Mouse (Mus musculus) heart, embryonic 10.5 days (tissue): Measurements from ENCODE around the gene Hfe2. TPM values are rescaled to one million over a fixed set of nuclear protein-coding genes. Genes with fewer than 3 reads are reported as not detected.

Experiments used
- DNase-seq: peaks from one replicate; pipeline ENCODE4 v3.0.0-alpha.2; 2017; ENCODE audit warnings: low spot score
- H3K27ac ChIP-seq: fragments of 300-500 bp; sonication (generic); 2 replicates; pipeline ENCODE4 v1.5.1; 2016; ENCODE audit warnings: mild to moderate bottlenecking
- H3K27me3 ChIP-seq: fragments of 300-500 bp; sonication (generic); 2 replicates; pipeline ENCODE4 v1.6.1; 2016; ENCODE audit warnings: mild to moderate bottlenecking; ENCODE audit not compliant: poor library complexity, insufficient read depth, severe bottlenecking
- H3K36me3 ChIP-seq: fragments of 300-500 bp; sonication (generic); 2 replicates; pipeline ENCODE4 v1.6.1; 2016; ENCODE audit warnings: mild to moderate bottlenecking, moderate library complexity
- H3K4me1 ChIP-seq: fragments of 300-500 bp; sonication (generic); 2 replicates; pipeline ENCODE4 v1.6.1; 2016; ENCODE audit warnings: mild to moderate bottlenecking
- H3K4me3 ChIP-seq: fragments of 300-500 bp; sonication (generic); 2 replicates; pipeline ENCODE4 v1.5.1; 2016; ENCODE audit warnings: mild to moderate bottlenecking, moderate library complexity
- H3K9me3 ChIP-seq: fragments of 300-500 bp; sonication (generic); 2 replicates; pipeline ENCODE4 v1.6.1; 2016; ENCODE audit warnings: mild to moderate bottlenecking, moderate library complexity
- WGBS: fragments of 180-500 bp; shearing (Covaris S2); methylation state at CpG from one replicate; pipeline ENCODE4 v1.1.7; 2016; 5-methylcytosine and 5-hydroxymethylcytosine counted together
- polyA plus RNA-seq: library from polyadenylated mRNA; unstranded; fragments of >200 nt; fragmentation: Nextera tagmentation; extraction: Ambion mirVana; gene quantifications from 2 replicates; pipeline ENCODE4 v1.2.1, GENCODE M21; 2016

Hfe2 gene
- polyA plus RNA-seq, 1 experiment from 2014 or later: 5.5 TPM

DNA sequence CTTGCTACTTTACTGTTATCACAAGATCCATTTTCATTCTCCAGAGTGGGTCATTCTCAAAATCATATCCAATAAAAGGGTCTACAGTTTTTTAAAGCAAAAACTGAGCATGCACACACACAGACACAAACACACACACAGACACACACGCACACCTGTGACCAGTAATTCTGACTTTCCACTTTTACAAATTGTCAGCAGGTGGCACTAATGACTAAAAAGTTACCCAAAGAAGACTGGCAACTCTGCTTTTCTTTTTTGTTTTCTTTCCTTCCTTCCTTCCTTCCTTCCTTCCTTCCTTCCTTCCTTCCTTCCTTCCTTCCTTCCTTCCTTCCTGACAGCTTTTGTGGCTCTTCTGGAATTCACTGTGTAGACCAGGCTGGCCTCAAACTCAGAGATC, 20.6 kb downstream of the Hfe2 start:
- 42% methylated on average over 1 of the region's 1 CpGs for WGBS
- H3K4me3 ChIP-seq: no peak overlapping the region

DNA sequence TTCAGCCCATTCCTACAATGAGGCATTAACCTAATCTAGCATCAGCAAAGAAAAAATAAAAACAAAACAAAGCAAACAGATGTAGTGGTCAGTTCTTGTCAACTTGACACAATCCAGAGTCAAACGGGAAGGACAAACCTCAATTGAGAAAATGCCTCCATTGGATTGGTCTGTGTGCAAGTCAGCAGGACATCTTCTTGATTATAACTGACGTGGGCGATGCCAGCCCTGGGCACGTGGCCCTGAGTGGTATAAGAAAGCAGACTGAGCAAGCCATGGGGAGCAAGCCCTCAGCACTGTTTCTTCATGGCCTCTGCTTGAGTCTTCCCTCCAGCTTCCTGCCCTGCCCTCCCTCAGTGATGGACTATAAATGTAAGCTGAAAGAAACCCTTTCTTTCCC, 21.9 kb downstream of the Hfe2 start:
- Histone ChIP-seq H3K4me3 (no peak overlapping the region; the same call in 1 of the 2 replicates), H3K27ac (no peak overlapping the region)

More for the DNA sequence above, 20.6 kb downstream of the Hfe2 start:
- DNase-seq: no peak
- Histone ChIP-seq H3K4me1 (peaks cover 17% of the 10 kb centered on the region), H3K27me3 (0 out of 2 replicates have a peak, but pooled peaks cover 6% of the 10 kb centered on the region), H3K36me3 (no peaks in the 10 kb centered on the region), H3K9me3 (no peaks in the 10 kb centered on the region), H3K27ac (no peak overlapping the region)

DNA sequence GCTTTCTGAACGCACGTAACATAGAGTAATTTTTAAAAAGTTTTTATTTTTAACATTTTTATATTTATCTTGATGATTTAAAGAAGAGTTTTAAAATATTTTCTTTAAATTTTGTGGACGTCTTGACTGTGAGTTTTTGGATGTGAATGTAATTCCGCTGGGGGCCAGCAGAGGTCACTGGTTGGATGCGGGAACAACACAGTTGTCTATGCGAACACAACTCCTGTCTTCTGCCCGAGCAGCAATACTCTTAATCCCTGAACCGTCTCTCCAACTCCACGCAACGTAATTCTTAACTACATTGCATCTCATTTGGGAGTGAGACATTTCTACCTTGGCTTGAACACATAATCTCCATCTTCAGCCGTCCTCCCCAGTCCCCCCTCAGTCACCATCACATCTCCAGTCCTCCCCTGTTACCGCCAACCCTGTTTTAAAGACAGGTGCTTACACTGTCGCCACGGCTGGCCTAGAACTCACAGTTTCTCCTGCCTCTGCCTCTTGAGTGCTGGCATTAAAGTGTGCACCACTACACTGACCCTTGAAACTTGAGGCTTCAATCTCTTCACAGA, 22.5 kb downstream of the Hfe2 start:
- peaks cover 17% of the 10 kb centered on the region for H3K4me1 ChIP-seq
- H3K4me3 ChIP-seq: peak overlapping the region; percentile 39; the same call in 1 of the 2 replicates
- 10% methylated on average over 14 of the region's 14 CpGs for WGBS

More for the DNA sequence above, 21.9 kb downstream of the Hfe2 start:
- Histone ChIP-seq H3K9me3 (no peaks in the 10 kb centered on the region), H3K27me3 (0 out of 2 replicates have a peak, but pooled peaks cover 3% of the 10 kb centered on the region), H3K36me3 (no peaks in the 10 kb centered on the region), H3K4me1 (peaks cover 17% of the 10 kb centered on the region)
- DNase-seq: no peak
- WGBS: 46% methylated on average over 4 of the region's 4 CpGs

GRCm38 (mm10) chr3:96548824-96549223, 23.9 kb downstream of the Hfe2 start:
- Histone ChIP-seq H3K4me1 (peaks cover 17% of the 10 kb centered on the region), H3K4me3 (no peak overlapping the region), H3K36me3 (no peaks in the 10 kb centered on the region), H3K9me3 (no peaks in the 10 kb centered on the region), H3K27ac (peak overlapping the region; percentile 69), H3K27me3 (no peaks in the 10 kb centered on the region)
- 68% methylated on average over 7 of the region's 7 CpGs for WGBS
- no peak for DNase-seq

More for the DNA sequence above, 22.5 kb downstream of the Hfe2 start:
- no peak for DNase-seq
- no peaks in the 10 kb centered on the region for H3K36me3 ChIP-seq
- no peaks in the 10 kb centered on the region for H3K9me3 ChIP-seq
- peak overlapping the region; percentile 59; the same call in 1 of the 2 replicates for H3K27ac ChIP-seq
- no peaks in the 10 kb centered on the region for H3K27me3 ChIP-seq

- no peaks in the 10 kb centered on the region for H3K27me3 ChIP-seq
- WGBS: 72% methylated on average over 5 of the region's 5 CpGs
Measured at GRCm38 (mm10) chr3:96549346-96549745, 24.4 kb downstream of the Hfe2 start.

GRCm38 (mm10) chr3:96551203-96551602, 26.2 kb downstream of the Hfe2 start:
- WGBS: 18% methylated on average over 8 of the region's 8 CpGs
- no peak for DNase-seq
- no peaks in the 10 kb centered on the region for H3K36me3 ChIP-seq
- no peaks in the 10 kb centered on the region for H3K27me3 ChIP-seq
- peak overlapping the region; percentile 57 for H3K27ac ChIP-seq
- no peak overlapping the region for H3K4me3 ChIP-seq
- H3K9me3 ChIP-seq: no peaks in the 10 kb centered on the region
- peaks cover 30% of the 10 kb centered on the region for H3K4me1 ChIP-seq

More at GRCm38 (mm10) chr3:96549346-96549745, 24.4 kb downstream of the Hfe2 start:
- Histone ChIP-seq H3K36me3 (no peaks in the 10 kb centered on the region), H3K27ac (peak overlapping the region; percentile 69), H3K4me3 (no peak overlapping the region), H3K9me3 (no peaks in the 10 kb centered on the region), H3K4me1 (peaks cover 17% of the 10 kb centered on the region)
- no peak for DNase-seq

- H3K27ac ChIP-seq: no peak overlapping the region
- H3K36me3 ChIP-seq: no peaks in the 10 kb centered on the region
- 68% methylated on average over 7 of the region's 7 CpGs for WGBS
- H3K27me3 ChIP-seq: no peaks in the 10 kb centered on the region
- DNase-seq: no peak
- peaks cover 37% of the 10 kb centered on the region for H3K4me1 ChIP-seq
- H3K9me3 ChIP-seq: no peaks in the 10 kb centered on the region
- no peak overlapping the region for H3K4me3 ChIP-seq
Measured at GRCm38 (mm10) chr3:96551890-96552289, 26.9 kb downstream of the Hfe2 start.

- H3K4me3 ChIP-seq: no peak overlapping the region
- no peaks in the 10 kb centered on the region for H3K9me3 ChIP-seq
- H3K27me3 ChIP-seq: no peaks in the 10 kb centered on the region
- DNase-seq: no peak
- H3K4me1 ChIP-seq: peaks cover 32% of the 10 kb centered on the region
- H3K27ac ChIP-seq: 0 out of 2 replicates have a peak overlapping the region, but pooled peaks have one; percentile 36
- 65% methylated on average over 6 of the region's 6 CpGs for WGBS
- no peaks in the 10 kb centered on the region for H3K36me3 ChIP-seq
Measured at GRCm38 (mm10) chr3:96553601-96554000, 28.6 kb downstream of the Hfe2 start.

DNA sequence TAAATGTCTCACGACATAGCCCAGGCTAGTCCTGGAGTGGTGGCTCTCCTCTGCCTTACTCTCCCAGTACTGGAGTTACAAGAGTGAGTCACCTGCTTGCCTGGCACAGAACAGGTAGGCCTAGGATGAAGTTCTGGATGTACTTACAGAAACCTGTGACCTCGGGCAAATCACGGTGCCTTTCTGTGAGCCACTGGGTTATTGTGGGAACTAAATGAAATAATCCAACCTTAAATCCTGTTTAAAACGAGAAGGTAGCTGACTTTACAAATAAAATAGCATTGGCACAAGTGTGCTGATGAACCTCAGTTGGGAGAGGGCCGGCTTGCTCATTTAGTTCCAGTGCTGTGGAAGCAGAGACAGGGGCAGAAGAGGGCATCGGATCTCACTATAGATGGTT, 29.3 kb downstream of the Hfe2 start:
- Histone ChIP-seq H3K27ac (no peak overlapping the region), H3K9me3 (no peaks in the 10 kb centered on the region), H3K4me3 (no peak overlapping the region), H3K36me3 (peaks cover 5% of the 10 kb centered on the region), H3K27me3 (no peaks in the 10 kb centered on the region), H3K4me1 (peaks cover 32% of the 10 kb centered on the region)
- no peak for DNase-seq
- 81% methylated on average over 6 of the region's 6 CpGs for WGBS

- peak overlapping the region; percentile 92 for H3K27ac ChIP-seq
- 59% methylated on average over 12 of the region's 12 CpGs for WGBS
- H3K4me3 ChIP-seq: no peak overlapping the region; the same call in 1 of the 2 replicates
- peaks cover 14% of the 10 kb centered on the region for H3K36me3 ChIP-seq
- no peaks in the 10 kb centered on the region for H3K9me3 ChIP-seq
- DNase-seq: no peak
- no peaks in the 10 kb centered on the region for H3K27me3 ChIP-seq
- peaks cover 38% of the 10 kb centered on the region for H3K4me1 ChIP-seq
Measured at GRCm38 (mm10) chr3:96555041-96555596, 30.1 kb downstream of the Hfe2 start.

GRCm38 (mm10) chr3:96555999-96556614, 31.1 kb downstream of the Hfe2 start:
- peak overlapping the region; percentile 83 for H3K4me3 ChIP-seq
- no peak for DNase-seq
- H3K27ac ChIP-seq: peak overlapping the region; percentile 92
- peaks cover 24% of the 10 kb centered on the region for H3K36me3 ChIP-seq
- H3K27me3 ChIP-seq: no peaks in the 10 kb centered on the region
- 74% methylated on average over 15 of the region's 15 CpGs for WGBS
- H3K9me3 ChIP-seq: no peaks in the 10 kb centered on the region
- H3K4me1 ChIP-seq: peaks cover 43% of the 10 kb centered on the region

- DNase-seq: no peak
- WGBS: 3% methylated on average over 22 of the region's 22 CpGs
- H3K9me3 ChIP-seq: no peaks in the 10 kb centered on the region
- H3K27me3 ChIP-seq: no peaks in the 10 kb centered on the region
- H3K4me3 ChIP-seq: peak overlapping the region; percentile 83
- H3K4me1 ChIP-seq: peaks cover 45% of the 10 kb centered on the region
- H3K27ac ChIP-seq: peak overlapping the region; percentile 92
- peaks cover 28% of the 10 kb centered on the region for H3K36me3 ChIP-seq
Measured at GRCm38 (mm10) chr3:96556651-96557635, 32.0 kb downstream of the Hfe2 start.
